Mouse (Mus musculus): Measurements from ENCODE around the gene Stx7. TPM values are rescaled to one million over a fixed set of nuclear protein-coding genes. Genes with fewer than 3 reads are reported as not detected.
"Not testable (repeated sequence)": the region's sequence is repeated elsewhere in the genome, so short reads cannot be mapped to it uniquely, and the experiment has no call there.

Gene Stx7
- polyA plus RNA-seq (2014; fragmentation: Nextera tagmentation; extraction: Ambion mirVana) = 93.1 and 93.2 TPM in 2 replicates

- ATAC-seq (ENCODE audit: insufficient number of reproducible peaks, insufficient read depth, low FRiP score, low read depth) = peak; percentile 97
- Histone ChIP-seq H3K27me3 (ENCODE audit: control insufficient read depth, insufficient read depth, low read length) (no peaks in the 10 kb centered on the region), H3K27ac (ENCODE audit: low read length) (0 out of 2 replicates have a peak within 1 kb of the TSS, but pooled peaks have one; percentile 62), H3K4me2 (replicated peaks; ENCODE audit: low read depth, low read length) (peak within 1 kb of the TSS; percentile 55), H3K4me1 (ENCODE audit: control insufficient read depth, insufficient read depth, low read length) (0 out of 2 replicates have a peak, but pooled peaks cover 5% of the 10 kb centered on the region), H3K36me3 (ENCODE audit: control insufficient read depth, insufficient read depth, low read length) (no peaks in the 10 kb centered on the region; the same call in 1 of the 2 replicates), H3K9me3 (ENCODE audit: control insufficient read depth, low read depth, low read length) (no peaks in the 10 kb centered on the region), H3K9ac (replicated peaks; ENCODE audit: low read depth, low read length) (peak within 1 kb of the TSS; percentile 57), H3K4me3 (ENCODE audit: low read depth, low read length) (peak within 1 kb of the TSS; percentile 71)
- WGBS = under 1% methylated on average over 42 of the region's 45 CpGs
Measured at GRCm38 (mm10) chr10:24149135-24149781, at the start of gene Stx7. Stx7 (plus strand) TSS chr10:24149302.

DNA sequence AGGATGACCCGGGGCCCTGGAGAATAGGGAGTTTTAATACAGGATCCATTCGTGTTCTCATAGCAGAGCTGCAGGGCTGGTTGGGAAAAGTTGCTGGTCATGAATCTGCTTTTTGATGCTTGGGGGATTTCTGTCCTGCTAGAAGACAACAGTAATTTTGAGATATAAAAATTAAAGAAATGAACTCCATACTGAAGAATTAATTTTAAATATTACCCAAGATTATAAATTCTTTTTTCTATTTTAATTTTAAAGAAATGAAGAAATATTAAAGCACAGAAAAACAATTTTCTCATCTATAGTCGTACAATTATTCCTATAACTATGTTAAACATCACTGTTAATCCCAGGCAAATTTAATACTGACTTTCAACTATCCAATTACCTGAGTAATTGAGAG lies 47.3 kb upstream of the Stx7 start, which contains the start of gene Taar8c:
TSS of gene Taar8c (minus strand) at position 101 of the 400 bp plus-strand sequence.
- H3K4me1 ChIP-seq (ENCODE audit: control insufficient read depth, insufficient read depth, low read length); ATAC-seq (ENCODE audit: insufficient number of reproducible peaks, insufficient read depth, low FRiP score, low read depth); H3K27ac ChIP-seq (ENCODE audit: low read length); H3K4me2 ChIP-seq (replicated peaks; ENCODE audit: low read depth, low read length); H3K9me3 ChIP-seq (ENCODE audit: control insufficient read depth, low read depth, low read length); H3K36me3 ChIP-seq (ENCODE audit: control insufficient read depth, insufficient read depth, low read length); H3K9ac ChIP-seq (replicated peaks; ENCODE audit: low read depth, low read length); H3K27me3 ChIP-seq (ENCODE audit: control insufficient read depth, insufficient read depth, low read length); H3K4me3 ChIP-seq (ENCODE audit: low read depth, low read length): not testable (repeated sequence)
- WGBS = 85% methylated on average over 1 of the region's 3 CpGs

- WGBS = 20% methylated on average over 1 of the region's 1 CpGs
- H3K27ac ChIP-seq (ENCODE audit: low read length); H3K4me1 ChIP-seq (ENCODE audit: control insufficient read depth, insufficient read depth, low read length); H3K9ac ChIP-seq (replicated peaks; ENCODE audit: low read depth, low read length); H3K4me3 ChIP-seq (ENCODE audit: low read depth, low read length); H3K4me2 ChIP-seq (replicated peaks; ENCODE audit: low read depth, low read length); H3K9me3 ChIP-seq (ENCODE audit: control insufficient read depth, low read depth, low read length); ATAC-seq (ENCODE audit: insufficient number of reproducible peaks, insufficient read depth, low FRiP score, low read depth); H3K27me3 ChIP-seq (ENCODE audit: control insufficient read depth, insufficient read depth, low read length); H3K36me3 ChIP-seq (ENCODE audit: control insufficient read depth, insufficient read depth, low read length): not testable (repeated sequence)
Measured at GRCm38 (mm10) chr10:24103299-24103698, 45.8 kb upstream of the Stx7 start.

GRCm38 (mm10) chr10:24107747-24108146 lies 41.4 kb upstream of the Stx7 start:
- WGBS = 69% methylated on average over 5 of the region's 5 CpGs
- Histone ChIP-seq H3K9ac (replicated peaks; ENCODE audit: low read depth, low read length) (no peak overlapping the region), H3K27me3 (ENCODE audit: control insufficient read depth, insufficient read depth, low read length) (no peaks in the 10 kb centered on the region), H3K4me1 (ENCODE audit: control insufficient read depth, insufficient read depth, low read length) (no peaks in the 10 kb centered on the region), H3K4me2 (replicated peaks; ENCODE audit: low read depth, low read length) (no peak overlapping the region), H3K9me3 (ENCODE audit: control insufficient read depth, low read depth, low read length) (no peaks in the 10 kb centered on the region), H3K36me3 (ENCODE audit: control insufficient read depth, insufficient read depth, low read length) (no peaks in the 10 kb centered on the region), H3K4me3 (ENCODE audit: low read depth, low read length) (no peak overlapping the region), H3K27ac (ENCODE audit: low read length) (no peak overlapping the region)
- ATAC-seq (ENCODE audit: insufficient number of reproducible peaks, insufficient read depth, low FRiP score, low read depth) = no peak

- Histone ChIP-seq H3K4me1 (ENCODE audit: control insufficient read depth, insufficient read depth, low read length) (no peaks in the 10 kb centered on the region), H3K27ac (ENCODE audit: low read length) (no peak overlapping the region), H3K4me3 (ENCODE audit: low read depth, low read length) (no peak overlapping the region), H3K9ac (replicated peaks; ENCODE audit: low read depth, low read length) (no peak overlapping the region), H3K4me2 (replicated peaks; ENCODE audit: low read depth, low read length) (no peak overlapping the region), H3K27me3 (ENCODE audit: control insufficient read depth, insufficient read depth, low read length) (no peaks in the 10 kb centered on the region), H3K36me3 (ENCODE audit: control insufficient read depth, insufficient read depth, low read length) (no peaks in the 10 kb centered on the region), H3K9me3 (ENCODE audit: control insufficient read depth, low read depth, low read length) (no peaks in the 10 kb centered on the region)
- no peak for ATAC-seq (ENCODE audit: insufficient number of reproducible peaks, insufficient read depth, low FRiP score, low read depth)
- WGBS = 62% methylated on average over 3 of the region's 3 CpGs
Measured at GRCm38 (mm10) chr10:24108236-24108635, 40.9 kb upstream of the Stx7 start.

DNA sequence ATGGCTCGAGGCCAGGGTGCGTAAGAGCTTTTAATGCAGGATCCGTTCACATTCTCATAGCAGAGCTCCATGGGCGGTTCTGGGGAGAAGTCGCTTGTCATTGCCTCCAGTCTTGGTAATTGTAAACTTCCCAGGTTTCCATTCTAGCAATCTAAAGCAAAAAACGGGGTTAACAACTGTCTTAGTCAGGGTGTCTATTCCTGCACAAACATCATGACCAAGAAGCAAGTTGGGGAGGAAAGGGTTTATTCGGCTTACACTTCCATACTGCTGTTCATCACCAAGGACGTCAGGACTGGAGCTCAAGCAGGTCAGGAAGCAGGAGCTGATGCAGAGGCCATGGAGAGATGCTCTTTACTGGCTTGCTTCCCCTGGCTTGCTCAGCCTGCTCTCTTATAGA lies 39.7 kb upstream of the Stx7 start, which contains the start of gene Taar9:
TSS of gene Taar9 (minus strand) at position 101 of the 400 bp plus-strand sequence.
- WGBS = 78% methylated on average over 8 of the region's 8 CpGs
- not testable (repeated sequence) for H3K9me3 ChIP-seq (ENCODE audit: control insufficient read depth, low read depth, low read length); ATAC-seq (ENCODE audit: insufficient number of reproducible peaks, insufficient read depth, low FRiP score, low read depth); H3K36me3 ChIP-seq (ENCODE audit: control insufficient read depth, insufficient read depth, low read length); H3K4me2 ChIP-seq (replicated peaks; ENCODE audit: low read depth, low read length); H3K27me3 ChIP-seq (ENCODE audit: control insufficient read depth, insufficient read depth, low read length); H3K4me1 ChIP-seq (ENCODE audit: control insufficient read depth, insufficient read depth, low read length); H3K9ac ChIP-seq (replicated peaks; ENCODE audit: low read depth, low read length); H3K4me3 ChIP-seq (ENCODE audit: low read depth, low read length); H3K27ac ChIP-seq (ENCODE audit: low read length)

- no peaks in the 10 kb centered on the region for H3K27me3 ChIP-seq (ENCODE audit: control insufficient read depth, insufficient read depth, low read length)
- 51% methylated on average over 6 of the region's 6 CpGs for WGBS
- no peak for ATAC-seq (ENCODE audit: insufficient number of reproducible peaks, insufficient read depth, low FRiP score, low read depth)
- H3K27ac ChIP-seq (ENCODE audit: low read length) = no peak overlapping the region
- H3K4me1 ChIP-seq (ENCODE audit: control insufficient read depth, insufficient read depth, low read length) = no peaks in the 10 kb centered on the region
- no peak overlapping the region for H3K4me2 ChIP-seq (replicated peaks; ENCODE audit: low read depth, low read length)
- no peaks in the 10 kb centered on the region for H3K9me3 ChIP-seq (ENCODE audit: control insufficient read depth, low read depth, low read length)
- H3K36me3 ChIP-seq (ENCODE audit: control insufficient read depth, insufficient read depth, low read length) = no peaks in the 10 kb centered on the region
- H3K9ac ChIP-seq (replicated peaks; ENCODE audit: low read depth, low read length) = no peak overlapping the region
- H3K4me3 ChIP-seq (ENCODE audit: low read depth, low read length) = no peak overlapping the region
Measured at GRCm38 (mm10) chr10:24111116-24111778, 37.9 kb upstream of the Stx7 start.

DNA sequence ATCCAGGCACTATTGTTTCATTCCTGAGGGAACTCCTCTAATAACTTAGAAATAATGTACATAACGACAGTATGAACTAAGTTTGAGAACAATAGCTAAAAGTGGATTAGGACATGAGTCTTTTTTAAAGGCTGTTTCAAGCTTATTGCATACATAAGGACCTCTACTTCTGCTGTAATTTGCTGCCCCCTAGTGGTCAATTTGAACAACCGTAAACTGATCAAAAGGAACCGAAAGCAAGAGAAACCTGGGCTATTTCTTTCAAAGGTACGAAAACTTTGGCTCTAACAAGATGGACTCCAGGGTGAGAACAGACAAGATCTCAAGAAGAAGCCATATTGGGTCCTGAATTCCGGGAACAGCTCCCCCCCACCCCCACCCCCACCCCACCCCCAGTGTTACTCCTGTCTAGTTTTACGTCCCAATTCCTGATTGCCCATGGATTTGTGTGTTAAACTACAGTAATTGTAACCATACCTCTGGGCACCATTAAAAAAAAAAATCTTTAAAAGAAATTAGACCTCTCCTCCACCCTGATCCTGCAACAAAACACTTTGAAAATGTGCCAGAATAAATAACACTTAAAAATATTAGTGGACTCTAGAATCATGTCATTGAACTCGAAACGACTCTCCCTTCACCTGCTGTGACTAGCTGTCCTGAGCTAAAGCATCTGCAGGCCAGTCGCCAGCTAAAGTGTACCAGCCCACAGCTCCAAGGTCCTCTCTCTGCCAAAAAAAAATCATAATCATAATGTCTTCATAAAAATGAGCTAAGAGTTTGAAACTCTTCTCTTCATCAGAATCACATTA lies 17.4 kb upstream of the Stx7 start:
- Histone ChIP-seq H3K4me1 (ENCODE audit: control insufficient read depth, insufficient read depth, low read length) (no peaks in the 10 kb centered on the region), H3K9ac (replicated peaks; ENCODE audit: low read depth, low read length) (no peak overlapping the region), H3K36me3 (ENCODE audit: control insufficient read depth, insufficient read depth, low read length) (no peaks in the 10 kb centered on the region), H3K27me3 (ENCODE audit: control insufficient read depth, insufficient read depth, low read length) (no peaks in the 10 kb centered on the region), H3K4me2 (replicated peaks; ENCODE audit: low read depth, low read length) (no peak overlapping the region), H3K27ac (ENCODE audit: low read length) (peak overlapping the region; percentile 84; the same call in 1 of the 2 replicates), H3K9me3 (ENCODE audit: control insufficient read depth, low read depth, low read length) (no peaks in the 10 kb centered on the region), H3K4me3 (ENCODE audit: low read depth, low read length) (no peak overlapping the region; the same call in 1 of the 2 replicates)
- peak; percentile 78; the same call in 1 of the 2 replicates for ATAC-seq (ENCODE audit: insufficient number of reproducible peaks, insufficient read depth, low FRiP score, low read depth)
- WGBS = 20% methylated on average over 9 of the region's 9 CpGs

All from stomach, embryonic 14.5 days (tissue).